Mouse (Mus musculus) ES-E14 (cell line): ENCODE results near the gene Fyco1.

Source experiments
- CHD2 ChIP-seq: IDR thresholded peaks from 2 replicates; pipeline ENCODE4 v1.6.1; 2014; ENCODE audit warnings: mild to moderate bottlenecking, low read depth, low read length, inconsistent platforms
- HCFC1 ChIP-seq: IDR thresholded peaks from 2 replicates; pipeline ENCODE4 v1.6.1; 2012; ENCODE audit warnings: low read length, inconsistent platforms, borderline replicate concordance; ENCODE audit not compliant: insufficient read depth
- MAFK ChIP-seq: IDR thresholded peaks from 2 replicates; pipeline ENCODE4 v1.6.1; 2014; ENCODE audit warnings: mild to moderate bottlenecking, low read depth, low read length, inconsistent platforms; ENCODE audit not compliant: insufficient read depth
- ZC3H11A ChIP-seq: IDR thresholded peaks from 2 replicates; pipeline ENCODE4 v1.6.1; 2012; ENCODE audit warnings: low read depth, mild to moderate bottlenecking, inconsistent platforms, low read length, borderline replicate concordance
- ZNF384 ChIP-seq: IDR thresholded peaks from 2 replicates; pipeline ENCODE4 v1.6.1; 2012; ENCODE audit warnings: low read depth, low read length, inconsistent platforms

- TF ChIP-seq CHD2 (no peak), HCFC1 (no peak), ZC3H11A (no peak), ZNF384 (no peak), MAFK (no peak)
These were observed 97.4 kb downstream of the Fyco1 start for GRCm38 (mm10) chr9:123754333-123754732.
